Mouse (Mus musculus) forebrain, embryonic 16.5 days (tissue): Measurements from ENCODE around the gene Nrip1. TPM values are rescaled to one million over a fixed set of nuclear protein-coding genes. Genes with fewer than 3 reads are reported as not detected.

Experiments used
- ATAC-seq: fragments of 200-750 bp; cut with Nextera tagmentation; 2 replicates; pipeline ENCODE4 v1.8.0; 2017; ENCODE audit warnings: mild to moderate bottlenecking, moderate library complexity
- H3K27ac ChIP-seq: fragments of 300-500 bp; sonication (generic); 2 replicates; pipeline ENCODE4 v1.5.1; 2014; ENCODE audit warnings: low read length, control low read depth
- H3K27me3 ChIP-seq: fragments of 300-500 bp; sonication (generic); replicated peaks from 2 replicates; pipeline ENCODE4 v1.6.1; 2014; ENCODE audit warnings: low read length; ENCODE audit not compliant: control insufficient read depth, insufficient read depth
- H3K36me3 ChIP-seq: fragments of 300-500 bp; sonication (generic); 2 replicates; pipeline ENCODE4 v1.6.1; 2014; ENCODE audit not compliant: control insufficient read depth, insufficient read depth
- H3K4me1 ChIP-seq: fragments of 300-500 bp; sonication (generic); replicated peaks from 2 replicates; pipeline ENCODE4 v1.6.1; 2014; ENCODE audit warnings: low read length; ENCODE audit not compliant: control insufficient read depth, insufficient read depth
- H3K4me2 ChIP-seq: fragments of 300-500 bp; sonication (generic); 2 replicates; pipeline ENCODE4 v1.6.1; 2014; ENCODE audit warnings: mild to moderate bottlenecking, low read length, control low read depth
- H3K4me3 ChIP-seq: fragments of 300-500 bp; sonication (generic); replicated peaks from 2 replicates; pipeline ENCODE4 v1.5.1; 2014; ENCODE audit warnings: mild to moderate bottlenecking, low read length, control low read depth
- H3K9ac ChIP-seq: fragments of 300-500 bp; sonication (generic); replicated peaks from 2 replicates; pipeline ENCODE4 v1.6.1; 2014; ENCODE audit warnings: low read depth, low read length, control low read depth
- H3K9me3 ChIP-seq: fragments of 300-500 bp; sonication (generic); 2 replicates; pipeline ENCODE4 v1.6.1; 2016; ENCODE audit warnings: low read length; ENCODE audit not compliant: control insufficient read depth
- WGBS: fragments of 180-500 bp; shearing (Covaris S2); extraction: QIAGEN DNeasy Blood & Tissue Kit; methylation state at CpG from one replicate; pipeline ENCODE4 v1.1.7; 2014; 5-methylcytosine and 5-hydroxymethylcytosine counted together
- polyA plus RNA-seq: library from polyadenylated mRNA; unstranded; fragments of >200 nt; fragmentation: Nextera tagmentation; extraction: Ambion mirVana; gene quantifications from 2 replicates; pipeline ENCODE4 v1.2.1, GENCODE M21; 2015

Nrip1 gene
- polyA plus RNA-seq, 1 experiment from 2014 or later: 38.7 TPM

DNA sequence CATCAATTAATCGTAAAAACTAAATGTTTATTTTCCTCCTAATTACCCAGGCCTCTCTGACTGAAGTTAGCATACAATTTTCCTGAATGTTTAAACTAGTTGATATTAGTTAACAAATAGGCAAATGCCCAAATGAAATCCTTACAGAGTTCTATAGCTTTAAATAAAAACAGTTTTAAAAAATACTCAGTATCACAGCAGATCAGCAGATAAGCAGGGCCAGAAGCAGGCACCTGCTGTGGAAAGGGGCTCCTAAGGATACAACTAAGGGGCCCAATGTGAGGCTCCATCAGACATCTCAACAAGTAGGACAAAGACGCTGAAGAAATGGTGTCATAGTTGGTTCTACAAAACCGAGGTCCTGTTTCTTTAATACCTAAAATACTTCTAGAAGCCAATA lies 58.0 kb downstream of the Nrip1 start:
- Histone ChIP-seq H3K9ac (no peak overlapping the region), H3K9me3 (no peaks in the 10 kb centered on the region), H3K4me2 (no peak overlapping the region), H3K27me3 (no peaks in the 10 kb centered on the region), H3K27ac (no peak overlapping the region), H3K4me1 (peaks cover 21% of the 10 kb centered on the region), H3K36me3 (no peaks in the 10 kb centered on the region), H3K4me3 (no peak overlapping the region)
- WGBS: 90% methylated on average over 3 of the region's 3 CpGs
- no peak for ATAC-seq

DNA sequence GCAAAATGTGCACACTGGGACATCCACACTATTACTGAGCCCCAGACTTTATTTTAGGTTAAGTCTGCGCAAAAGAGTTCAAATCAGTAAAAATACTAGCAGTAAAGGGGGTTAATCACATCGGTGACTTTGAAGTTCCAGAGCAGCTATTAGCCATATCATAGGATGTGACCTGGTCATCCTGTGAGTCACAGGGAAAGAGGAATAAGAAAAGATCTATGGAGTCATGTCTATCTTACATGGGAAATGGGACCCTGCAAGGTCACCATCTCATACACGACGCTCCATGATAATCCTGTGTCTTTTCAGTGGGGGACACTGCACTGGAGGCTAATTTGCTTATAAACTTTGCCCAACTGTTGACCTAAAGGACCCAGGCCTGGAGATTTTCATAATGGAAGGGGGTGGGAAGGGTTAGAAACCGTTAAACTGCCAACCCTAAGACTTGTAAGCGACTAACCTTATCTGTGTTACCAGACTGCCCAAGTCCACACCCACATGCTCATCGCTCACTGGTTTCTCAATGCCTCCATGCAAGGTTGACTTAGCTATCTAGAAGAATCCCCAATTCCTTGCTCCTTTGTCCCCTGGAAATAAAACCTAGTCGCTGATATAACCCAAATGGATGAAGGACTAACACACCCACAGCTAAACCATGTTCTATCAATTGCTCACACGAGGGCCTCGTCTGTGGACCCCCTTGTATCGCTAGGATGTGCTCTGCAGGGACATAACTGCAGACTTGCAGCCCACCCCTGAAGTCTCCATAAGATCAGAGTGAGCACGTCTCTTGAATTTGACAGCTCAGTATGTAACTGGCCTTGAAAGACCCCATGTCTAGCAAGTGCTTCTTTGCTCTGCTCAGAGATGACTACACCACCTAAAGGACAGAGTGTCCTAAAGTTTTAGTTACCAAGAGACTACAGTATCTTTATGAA lies 59.3 kb downstream of the Nrip1 start:
- H3K4me3 ChIP-seq: no peak overlapping the region
- WGBS: 92% methylated on average over 12 of the region's 12 CpGs
- peaks cover 11% of the 10 kb centered on the region for H3K4me1 ChIP-seq
- H3K27ac ChIP-seq: no peak overlapping the region
- H3K36me3 ChIP-seq: no peaks in the 10 kb centered on the region
- ATAC-seq: no peak
- H3K9ac ChIP-seq: no peak overlapping the region
- H3K4me2 ChIP-seq: no peak overlapping the region
- H3K9me3 ChIP-seq: no peaks in the 10 kb centered on the region
- no peaks in the 10 kb centered on the region for H3K27me3 ChIP-seq

DNA sequence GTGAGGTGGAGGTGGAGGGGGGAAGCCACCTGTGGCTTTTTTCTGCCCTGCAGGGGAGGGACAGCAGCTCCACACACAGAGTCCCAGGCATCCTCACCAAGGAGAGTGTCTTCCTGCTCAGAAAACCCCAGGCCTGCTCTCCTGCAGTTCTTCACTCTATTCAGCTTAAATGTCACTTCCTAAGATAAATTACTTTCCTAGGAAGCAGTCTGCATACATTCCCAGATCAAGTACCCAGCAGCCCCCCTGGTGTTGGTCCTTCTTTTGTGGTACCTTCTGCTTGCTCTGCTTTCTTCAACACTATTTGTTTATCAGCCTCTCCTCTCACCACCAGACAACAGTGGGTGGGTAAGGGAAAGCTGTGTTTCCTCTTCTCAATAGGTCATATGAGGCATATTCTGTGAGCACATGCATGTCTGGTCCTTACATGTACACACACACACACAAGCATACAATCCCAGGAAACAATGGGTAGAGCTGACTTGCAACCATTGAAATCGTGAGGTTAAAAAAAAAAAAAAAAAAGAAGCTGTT lies 60.7 kb downstream of the Nrip1 start:
- H3K9me3 ChIP-seq: no peaks in the 10 kb centered on the region
- no peaks in the 10 kb centered on the region for H3K36me3 ChIP-seq
- no peak overlapping the region for H3K9ac ChIP-seq
- no peak overlapping the region for H3K4me2 ChIP-seq
- no peak overlapping the region for H3K27ac ChIP-seq
- peaks cover under 1% of the 10 kb centered on the region for H3K4me1 ChIP-seq
- ATAC-seq: no peak
- no peaks in the 10 kb centered on the region for H3K27me3 ChIP-seq
- H3K4me3 ChIP-seq: no peak overlapping the region
- 75% methylated on average over 1 of the region's 1 CpGs for WGBS

DNA sequence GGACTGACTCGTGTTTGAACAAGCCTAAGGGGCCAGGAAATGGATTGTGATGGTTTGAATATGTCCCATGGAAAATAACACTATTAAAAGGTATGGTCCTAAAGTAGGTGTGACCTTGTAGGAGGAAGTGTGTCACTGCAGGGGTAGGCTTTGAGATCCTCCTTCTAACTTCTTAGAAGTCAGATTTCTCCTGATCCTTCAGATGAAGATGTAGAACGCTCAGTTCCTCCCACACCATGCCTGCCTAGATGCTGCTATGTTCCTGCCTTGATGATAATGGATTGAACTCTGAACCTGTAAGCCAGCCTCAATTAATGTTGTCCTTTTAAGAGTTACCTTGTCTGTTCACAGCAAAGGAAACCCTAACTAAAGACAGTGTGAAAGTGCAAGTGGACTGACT lies 62.8 kb downstream of the Nrip1 start:
- Histone ChIP-seq H3K4me3 (no peak overlapping the region), H3K27ac (no peak overlapping the region), H3K4me1 (no peaks in the 10 kb centered on the region), H3K9me3 (no peaks in the 10 kb centered on the region), H3K27me3 (no peaks in the 10 kb centered on the region), H3K9ac (no peak overlapping the region), H3K36me3 (no peaks in the 10 kb centered on the region), H3K4me2 (no peak overlapping the region)
- WGBS: 85% methylated on average over 2 of the region's 2 CpGs
- no peak for ATAC-seq

DNA sequence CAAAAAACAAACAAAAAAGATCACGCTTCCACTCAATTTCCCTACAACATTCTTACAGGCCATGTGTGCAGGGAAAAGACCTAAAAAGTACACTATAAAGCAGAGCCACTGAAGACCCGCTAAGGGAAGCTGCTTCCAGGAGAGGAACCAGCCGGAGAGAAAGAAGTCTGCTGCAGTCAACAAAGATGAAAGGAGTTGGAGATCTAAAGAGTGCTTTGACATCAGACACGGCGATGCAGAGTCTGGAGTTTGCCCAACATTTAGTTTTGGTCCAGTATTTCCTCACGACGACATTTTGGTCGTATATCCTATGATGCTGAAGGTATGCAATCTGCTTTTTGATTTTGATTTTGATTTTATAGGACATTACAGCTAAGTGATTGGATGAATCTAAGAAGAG lies 63.3 kb downstream of the Nrip1 start:
- ATAC-seq: no peak
- H3K4me3 ChIP-seq: no peak overlapping the region

DNA sequence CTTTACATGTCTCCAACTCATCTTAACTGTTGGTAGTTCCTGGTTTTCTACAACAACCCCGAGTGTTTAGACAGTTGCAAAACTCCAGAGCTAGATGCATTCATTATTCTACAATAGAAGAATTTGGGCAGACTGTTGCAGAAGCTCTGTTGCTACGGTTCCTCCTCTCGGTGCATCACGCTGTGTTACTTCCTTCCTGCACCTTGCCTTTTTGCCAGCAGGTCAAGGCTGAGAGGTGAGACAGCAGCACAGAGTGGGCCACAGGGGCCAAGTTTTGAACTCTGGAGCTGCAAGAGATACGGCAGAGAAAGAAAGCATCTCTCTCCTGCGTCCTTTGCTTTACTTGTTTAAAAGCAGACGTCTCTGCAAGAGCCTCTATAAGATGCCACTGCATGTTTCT lies 64.3 kb downstream of the Nrip1 start:
- Histone ChIP-seq H3K4me3 (no peak overlapping the region), H3K27ac (no peak overlapping the region), H3K9ac (no peak overlapping the region), H3K4me1 (no peaks in the 10 kb centered on the region), H3K9me3 (no peaks in the 10 kb centered on the region), H3K27me3 (no peaks in the 10 kb centered on the region), H3K4me2 (no peak overlapping the region), H3K36me3 (no peaks in the 10 kb centered on the region)
- 87% methylated on average over 7 of the region's 7 CpGs for whole genome bisulfite sequencing
- ATAC-seq: no peak

More for the DNA sequence above, 63.3 kb downstream of the Nrip1 start:
- no peak overlapping the region for H3K4me2 ChIP-seq
- H3K9ac ChIP-seq: no peak overlapping the region
- no peaks in the 10 kb centered on the region for H3K27me3 ChIP-seq
- no peaks in the 10 kb centered on the region for H3K9me3 ChIP-seq
- no peaks in the 10 kb centered on the region for H3K36me3 ChIP-seq
- H3K4me1 ChIP-seq: no peaks in the 10 kb centered on the region
- no peak overlapping the region for H3K27ac ChIP-seq
- 88% methylated on average over 8 of the region's 8 CpGs for WGBS

DNA sequence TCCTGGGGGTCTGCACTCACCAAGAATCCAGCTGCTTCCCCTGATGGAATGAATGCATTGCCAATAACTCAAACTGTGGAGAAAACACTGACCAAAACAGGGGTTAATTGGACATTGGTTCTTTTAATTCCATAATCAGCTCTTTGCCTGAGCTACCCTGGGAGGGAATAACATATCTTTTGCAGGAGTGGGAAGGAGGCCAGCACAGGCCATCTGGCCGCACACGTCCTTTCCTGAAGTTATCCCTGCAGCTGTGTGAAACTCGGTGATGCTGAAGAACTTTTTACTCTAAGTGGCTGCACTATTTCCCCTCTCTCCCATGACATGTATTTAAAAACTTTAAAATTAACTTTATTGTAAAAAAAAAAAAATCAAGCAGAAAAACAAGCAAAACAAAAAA lies 66.6 kb downstream of the Nrip1 start:
- no peaks in the 10 kb centered on the region for H3K27me3 ChIP-seq
- no peak overlapping the region for H3K4me3 ChIP-seq
- no peak for ATAC-seq
- WGBS: 29% methylated on average over 3 of the region's 3 CpGs
- no peak overlapping the region for H3K27ac ChIP-seq
- no peak overlapping the region for H3K9ac ChIP-seq
- H3K36me3 ChIP-seq: no peaks in the 10 kb centered on the region
- no peaks in the 10 kb centered on the region for H3K4me1 ChIP-seq
- H3K9me3 ChIP-seq: no peaks in the 10 kb centered on the region
- no peak overlapping the region for H3K4me2 ChIP-seq

DNA sequence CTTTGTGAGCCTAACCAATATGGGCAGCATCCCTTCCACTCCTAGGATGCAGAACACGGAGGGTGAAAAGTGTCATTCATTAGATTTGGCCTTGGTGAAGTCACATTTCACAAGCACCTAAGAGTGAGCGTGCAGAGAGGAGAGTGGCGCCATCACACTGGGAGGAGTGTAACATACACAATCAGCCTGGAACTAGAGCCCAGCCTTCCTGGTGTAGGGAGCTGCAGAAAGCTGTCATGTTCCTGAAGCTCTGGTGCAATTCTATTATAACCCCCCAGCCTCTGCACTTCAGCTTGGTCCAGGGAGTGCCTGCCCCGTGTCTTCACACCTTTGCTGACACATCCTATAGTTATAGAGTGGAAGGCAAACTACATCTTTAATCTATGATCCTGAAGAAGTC lies 67.2 kb downstream of the Nrip1 start:
- 94% methylated on average over 4 of the region's 4 CpGs for whole genome bisulfite sequencing
- Histone ChIP-seq H3K4me3 (no peak overlapping the region), H3K27ac (no peak overlapping the region), H3K4me2 (no peak overlapping the region), H3K4me1 (peaks cover 4% of the 10 kb centered on the region), H3K9ac (no peak overlapping the region), H3K36me3 (no peaks in the 10 kb centered on the region), H3K27me3 (no peaks in the 10 kb centered on the region), H3K9me3 (no peaks in the 10 kb centered on the region)
- ATAC-seq: no peak

DNA sequence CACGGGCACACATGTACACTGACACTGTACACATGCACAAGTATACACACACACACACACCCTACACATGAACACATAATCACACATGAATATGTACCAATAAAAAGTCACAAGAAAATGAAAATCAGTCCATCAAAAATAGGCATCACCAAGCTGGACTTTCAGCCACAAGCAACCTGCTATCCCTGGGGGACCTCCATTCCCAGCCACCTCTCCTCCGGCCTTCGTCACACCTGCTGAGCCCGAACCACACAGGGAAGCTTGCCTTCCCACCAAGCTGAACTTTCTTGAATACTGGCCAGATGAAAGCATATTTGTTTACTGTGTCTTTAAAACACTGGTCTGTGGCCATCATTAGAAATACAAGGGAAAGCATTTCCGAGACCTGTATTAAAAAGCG lies 70.2 kb downstream of the Nrip1 start:
- Histone ChIP-seq H3K4me3 (no peak overlapping the region), H3K36me3 (no peaks in the 10 kb centered on the region), H3K9ac (no peak overlapping the region), H3K27ac (no peak overlapping the region), H3K27me3 (no peaks in the 10 kb centered on the region), H3K4me2 (no peak overlapping the region), H3K4me1 (peaks cover 8% of the 10 kb centered on the region), H3K9me3 (no peaks in the 10 kb centered on the region)
- no peak for ATAC-seq
- 87% methylated on average over 6 of the region's 6 CpGs for WGBS
